Mouse (Mus musculus): Measurements from ENCODE around the gene Amn1.
"Not testable (repeated sequence)": the region's sequence is repeated elsewhere in the genome, so short reads cannot be mapped to it uniquely, and the experiment has no call there.

Amn1 gene

GRCm38 (mm10) chr6:149154116-149155030 is 34.1 kb downstream of the Amn1 start:
- DNase-seq = no peak

DNA sequence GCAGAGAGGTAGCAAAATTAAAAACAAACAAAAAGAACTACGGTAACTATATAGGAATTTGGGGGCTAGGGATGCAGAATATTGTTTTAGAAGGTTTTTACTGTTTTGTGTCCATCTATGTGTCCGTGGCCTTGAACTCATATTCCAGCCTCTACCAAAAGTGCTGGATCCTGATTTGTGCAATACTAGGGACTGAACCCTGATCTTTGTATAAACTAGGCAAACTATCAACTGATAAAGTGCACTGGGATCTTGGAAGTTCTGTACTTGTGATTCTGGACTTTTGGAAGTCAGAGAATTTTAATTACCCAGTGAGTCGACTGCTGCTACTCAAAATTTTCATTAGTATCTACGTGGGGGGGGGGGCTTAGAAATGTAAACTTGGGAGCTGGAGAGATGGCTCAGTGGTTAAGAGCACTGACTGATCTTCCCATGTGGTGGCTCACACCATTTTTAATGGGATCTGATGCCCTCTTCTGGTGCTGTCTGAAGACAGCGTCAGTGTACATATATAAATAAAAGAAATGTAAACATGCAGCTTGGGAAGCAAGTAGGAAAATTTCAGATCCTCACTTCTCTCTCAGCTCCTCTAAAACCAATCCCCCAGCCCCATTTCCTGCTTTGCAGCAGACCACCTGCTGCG is 34.9 kb downstream of the Amn1 start:
- DNase-seq = no peak

DNA sequence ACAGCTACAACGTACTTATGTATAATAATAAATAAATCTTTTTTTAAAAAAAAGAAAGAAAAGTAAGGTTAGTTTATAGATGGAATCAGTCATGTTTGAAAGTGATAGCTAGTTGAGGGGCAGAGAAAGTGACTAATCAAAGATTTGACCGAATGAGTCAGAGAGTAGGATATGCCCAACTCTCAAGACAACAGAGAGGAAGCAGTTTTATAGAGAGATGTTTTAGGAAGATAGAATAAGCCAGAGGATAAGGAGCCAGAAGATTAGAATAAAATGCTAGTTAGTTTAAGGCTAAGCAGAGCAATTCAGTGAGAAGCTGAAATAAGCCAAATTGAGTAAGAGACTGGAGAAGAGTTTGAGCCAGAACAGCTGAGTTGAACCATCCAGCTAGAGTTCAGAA is 36.4 kb downstream of the Amn1 start:
- no peak for DNase-seq

GRCm38 (mm10) chr6:149148436-149149229 is 39.9 kb downstream of the Amn1 start:
- no peak for DNase-seq

- no peak for DNase-seq
These were observed 43.4 kb downstream of the Amn1 start for GRCm38 (mm10) chr6:149145143-149145542.

- DNase-seq = peak; percentile 62
These were observed 46.9 kb downstream of the Amn1 start for GRCm38 (mm10) chr6:149141393-149142173.

DNA sequence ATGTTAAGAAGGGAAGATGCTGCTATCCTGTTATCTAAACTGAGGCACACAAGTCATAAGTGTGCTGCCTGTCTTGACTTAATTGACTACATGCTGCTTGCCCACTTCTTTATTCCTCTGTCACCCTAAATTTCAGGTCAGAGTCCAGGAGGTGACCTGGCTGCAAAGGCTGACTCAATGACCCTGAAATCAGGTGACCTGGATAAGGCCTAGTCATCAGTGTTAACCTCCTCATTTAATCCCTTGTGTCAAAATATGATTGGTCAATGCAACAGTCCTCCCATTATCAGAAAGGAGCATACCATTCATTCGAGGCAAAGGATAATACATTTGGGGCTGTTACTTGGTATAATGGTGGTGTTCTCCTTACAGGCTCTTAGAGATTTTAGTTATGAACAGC is 49.0 kb downstream of the Amn1 start, which contains the start of gene Etfbkmt:
TSS of gene Etfbkmt (plus strand) at position 379 of the 400 bp plus-strand sequence.
- DNase-seq = no peak

- no peak for DNase-seq
These were observed 49.5 kb downstream of the Amn1 start for GRCm38 (mm10) chr6:149139011-149139410.

GRCm38 (mm10) chr6:149137936-149138335 is 50.6 kb downstream of the Amn1 start:
- no peak for DNase-seq

DNA sequence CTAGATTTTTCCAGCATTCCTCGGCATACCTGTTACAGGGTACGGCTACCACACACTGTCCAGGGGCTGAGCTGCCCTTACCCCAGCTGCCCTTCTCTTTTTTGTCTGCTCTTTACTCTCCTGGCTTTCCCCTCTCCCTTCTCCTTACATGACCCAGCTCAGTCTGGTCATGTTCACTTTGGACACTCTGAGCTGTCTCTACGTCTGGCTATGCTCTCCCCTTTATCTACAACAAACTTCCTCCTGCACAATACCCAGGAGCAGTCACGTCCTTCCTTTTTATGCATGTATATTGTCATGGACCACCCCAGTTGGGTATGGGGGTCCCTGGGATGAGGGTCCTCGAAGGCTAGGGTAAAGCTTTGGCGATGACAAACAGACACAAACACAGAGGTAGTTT is 52.9 kb downstream of the Amn1 start:
- DNase-seq = no peak

- DNase-seq = no peak
These were observed 53.9 kb downstream of the Amn1 start for GRCm38 (mm10) chr6:149134391-149135150.

DNA sequence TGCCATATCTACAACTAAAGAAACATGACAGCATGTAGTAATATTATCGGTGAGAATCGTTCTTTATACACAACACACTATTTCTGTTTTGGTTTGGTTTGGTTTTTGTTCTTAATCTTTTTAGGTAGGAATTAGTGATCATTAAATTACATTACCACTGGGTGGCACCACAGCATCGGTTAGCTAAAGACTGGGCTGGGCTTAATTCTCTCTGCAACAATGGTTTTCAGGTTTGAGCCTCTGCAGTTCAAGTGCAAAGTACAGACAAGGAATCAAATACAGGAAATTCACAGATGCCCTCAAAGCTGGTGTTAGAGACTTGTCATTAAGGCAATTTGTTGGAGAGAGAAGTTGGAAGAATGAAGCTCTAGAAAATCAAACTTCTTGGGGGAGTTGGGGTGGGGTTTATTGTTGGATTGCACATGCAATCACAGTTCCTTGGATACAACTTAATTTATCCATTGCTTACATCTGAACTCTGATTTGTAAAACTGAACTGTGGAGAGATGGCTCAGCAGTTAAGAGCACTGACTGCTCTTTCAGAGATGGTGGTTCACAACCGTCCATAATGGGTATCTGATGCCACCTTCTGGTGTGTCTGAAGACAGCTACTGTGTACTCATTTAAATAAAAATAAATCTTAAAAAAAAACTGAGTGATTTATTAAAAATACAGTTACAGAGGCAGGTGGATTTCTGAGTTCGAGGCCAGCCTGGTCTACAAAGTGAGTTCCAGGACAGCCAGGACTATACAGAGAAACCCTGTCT is 56.0 kb downstream of the Amn1 start:
- peak; percentile 8 for DNase-seq

DNA sequence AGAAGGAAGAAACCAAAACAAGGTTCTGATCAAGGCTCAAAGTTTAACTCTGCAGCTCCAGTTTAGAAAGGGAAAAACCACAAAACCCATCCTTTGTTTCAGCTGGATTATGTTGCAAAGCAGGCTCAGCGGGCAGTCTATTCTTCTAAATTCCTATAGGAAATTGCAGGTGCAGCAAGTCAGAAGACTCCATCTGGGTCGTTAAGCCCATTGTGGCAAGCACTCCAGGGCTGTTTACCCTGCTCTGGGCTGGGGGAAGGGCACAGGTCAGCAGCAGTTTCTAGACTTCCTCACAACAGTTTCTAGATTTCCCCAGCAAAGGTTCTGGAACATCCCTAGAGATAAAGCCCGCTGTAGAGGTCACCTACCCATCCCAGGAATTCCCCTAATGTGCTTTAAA is 57.4 kb downstream of the Amn1 start:
- DNase-seq = no peak

DNA sequence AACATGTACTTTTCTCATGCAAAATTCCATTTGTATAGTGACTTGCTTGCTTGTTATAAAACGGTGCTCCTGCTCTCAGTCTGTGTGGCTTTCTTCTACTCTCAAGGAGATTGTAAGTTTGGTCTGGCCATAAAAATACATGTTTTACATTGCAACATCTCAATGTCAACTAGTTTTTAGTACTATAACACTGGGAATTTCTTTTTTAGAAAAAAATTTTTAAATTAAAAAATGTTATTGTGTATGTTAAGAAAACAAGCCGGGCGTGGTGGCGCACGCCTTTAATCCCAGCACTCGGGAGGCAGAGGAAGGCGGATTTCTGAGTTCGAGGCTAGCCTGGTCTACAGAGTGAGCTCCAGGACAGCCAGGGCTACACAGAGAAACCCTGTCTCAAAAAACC is 58.6 kb downstream of the Amn1 start, which contains the start of gene Gm10203:
TSS of gene Gm10203 (plus strand) at position 301 of the 400 bp plus-strand sequence.
- DNase-seq = not testable (repeated sequence)

GRCm38 (mm10) chr6:149126675-149127074 is 61.8 kb downstream of the Amn1 start:
- DNase-seq = no peak

GRCm38 (mm10) chr6:149123042-149123441 is 65.5 kb downstream of the Amn1 start:
- no peak for DNase-seq

- peak; percentile 45 for DNase-seq
These were observed 68.7 kb downstream of the Amn1 start for GRCm38 (mm10) chr6:149119853-149120252.

GRCm38 (mm10) chr6:149118935-149119334 is 69.6 kb downstream of the Amn1 start:
- no peak for DNase-seq

DNA sequence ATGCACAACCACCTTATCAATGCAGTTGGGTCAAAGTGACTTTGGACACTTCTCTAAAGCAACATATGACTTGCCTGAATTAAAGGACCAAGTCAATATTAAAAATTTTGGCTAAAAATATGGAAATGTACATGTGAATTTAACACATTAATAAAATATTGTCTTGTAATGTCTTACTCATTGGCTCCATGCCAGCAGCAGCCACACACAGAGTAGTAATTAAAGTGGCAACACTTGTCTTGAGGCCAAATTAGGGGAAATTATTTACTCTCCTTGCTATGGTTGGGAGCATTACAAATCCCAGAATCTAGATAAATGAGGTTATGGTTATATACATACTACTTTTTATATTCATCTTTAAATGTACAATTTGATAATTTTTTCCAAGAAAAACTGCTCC is 71.5 kb downstream of the Amn1 start:
- DNase-seq = no peak

DNA sequence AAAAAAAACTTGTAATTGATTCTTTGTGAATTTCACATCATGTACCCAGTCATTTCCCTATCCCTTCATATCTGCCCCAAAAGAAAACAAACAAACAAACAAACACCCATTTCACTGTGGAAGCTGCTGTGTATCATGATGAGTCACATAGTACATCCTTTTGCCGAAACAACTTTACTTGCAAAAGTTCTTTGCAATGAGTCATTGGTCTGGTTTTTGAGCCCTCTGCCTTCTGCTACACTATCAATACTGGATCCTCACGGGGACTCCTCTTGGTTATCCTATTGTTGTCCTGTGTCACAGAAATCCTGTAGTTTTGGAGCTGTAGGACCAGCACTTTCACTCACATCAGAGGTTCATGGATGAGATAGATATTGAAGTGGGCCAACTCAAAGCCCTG is 79.6 kb downstream of the Amn1 start:
- no peak for DNase-seq

- no peak for DNase-seq
These were observed 80.9 kb downstream of the Amn1 start for GRCm38 (mm10) chr6:149107615-149108014.
